Mouse (Mus musculus) embryonic fibroblast, embryonic 13.5 days (primary cell): ENCODE data around the gene Hdac5.

Experiments
- CTCF ChIP-seq: IDR thresholded peaks from 2 replicates; pipeline ENCODE4 v1.5.1; 2011; ENCODE audit warnings: mild to moderate bottlenecking, control low read depth, low read length, moderate library complexity, borderline replicate concordance; ENCODE audit not compliant: insufficient read depth
- POLR2A ChIP-seq: IDR thresholded peaks from 2 replicates; pipeline ENCODE4 v1.6.1; 2011; ENCODE audit warnings: low read depth, mild to moderate bottlenecking, control low read depth, low read length, moderate library complexity

- no peak for TF ChIP-seq CTCF
- TF ChIP-seq POLR2A, result no peak
These were observed 36.1 kb downstream of the Hdac5 start for GRCm38 (mm10) chr11:102193657-102194440.
